Comparison of ENCODE assay signal across 1 mouse cellular context in genomic region chrX:20572683-20573082, GRCm38 (mm10).
TF ChIP-seq lines count a peak whose summit lies in the region.

No protein-coding gene starts in this region.

TF ChIP-seq in MEL, 35 proteins besides CTCF, POLR2A, EP300 and RAD21:
- TF ChIP-seq ETS1 (IDR thresholded peaks at IDR 0.05; ENCODE audit: low read depth, low read length), result peak; percentile 48; the same call in 1 of the 2 replicates
- TF ChIP-seq GATA1 (IDR thresholded peaks at IDR 0.05; ENCODE audit: low read depth, low read length), result peak; percentile 60; the same call in 1 of the 2 replicates
- peak; percentile 43 for TF ChIP-seq TAL1 (IDR thresholded peaks at IDR 0.05; ENCODE audit: low read length)
- no peak for TF ChIP-seq MXI1 (IDR thresholded peaks at IDR 0.05; ENCODE audit: low read depth, low read length)
